Mouse (Mus musculus): ENCODE measurements around the gene Lrrc8d.

- TF ChIP-seq POLR2A (IDR thresholded peaks at IDR 0.05; ENCODE audit: extremely low read depth, insufficient read depth, low read length), result no peak
- no peak for TF ChIP-seq CTCF (IDR thresholded peaks at IDR 0.05; ENCODE audit: low read depth, low read length)
Observed at GRCm38 (mm10) chr5:105672332-105672731, 27.4 kb upstream of the Lrrc8d start.
